Mouse (Mus musculus) lung, adult 2 months (tissue): ENCODE data around the gene Slc1a3.

Experiments used
- CTCF ChIP-seq: fragments of 200-500 bp; IDR thresholded peaks from 2 replicates; pipeline ENCODE4 v1.5.1; 2011; ENCODE audit warnings: mild to moderate bottlenecking, low read length, control low read depth; ENCODE audit not compliant: insufficient read depth
- POLR2A ChIP-seq: fragments of 200-500 bp; IDR thresholded peaks from 2 replicates; pipeline ENCODE4 v1.6.1; 2011; ENCODE audit warnings: low read depth, mild to moderate bottlenecking, control low read depth, low read length, borderline replicate concordance; ENCODE audit errors: extremely low read depth

DNA sequence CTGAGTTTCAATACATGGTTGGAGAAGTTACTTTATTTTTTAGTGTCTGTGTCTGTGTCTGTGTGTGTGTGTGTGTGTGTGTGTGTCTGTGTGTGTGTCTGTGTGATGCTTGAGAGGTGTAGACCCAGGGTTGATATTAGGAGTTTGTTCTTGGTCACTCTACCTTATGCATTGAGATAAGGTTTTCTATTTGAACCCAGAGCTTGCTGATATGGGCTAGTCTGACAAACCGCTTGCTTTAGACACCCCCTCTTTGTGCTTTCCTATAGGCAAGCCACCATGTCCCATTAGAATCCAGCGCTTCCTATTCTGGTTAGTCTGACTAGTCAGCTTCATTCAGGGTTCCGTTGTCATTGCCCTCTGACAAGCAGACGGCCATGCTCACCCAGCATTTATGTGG, 39.2 kb upstream of the Slc1a3 start:
- no peak for TF ChIP-seq CTCF
- TF ChIP-seq POLR2A, result no peak
